Mouse (Mus musculus): ENCODE measurements at regions not wholly inside any gene's neighbourhood (a gene's known extent, or its start where the extent isn't known, plus 50 kb on each side); places are given as distances from the start of the nearest gene placed in this dataset.

DNA sequence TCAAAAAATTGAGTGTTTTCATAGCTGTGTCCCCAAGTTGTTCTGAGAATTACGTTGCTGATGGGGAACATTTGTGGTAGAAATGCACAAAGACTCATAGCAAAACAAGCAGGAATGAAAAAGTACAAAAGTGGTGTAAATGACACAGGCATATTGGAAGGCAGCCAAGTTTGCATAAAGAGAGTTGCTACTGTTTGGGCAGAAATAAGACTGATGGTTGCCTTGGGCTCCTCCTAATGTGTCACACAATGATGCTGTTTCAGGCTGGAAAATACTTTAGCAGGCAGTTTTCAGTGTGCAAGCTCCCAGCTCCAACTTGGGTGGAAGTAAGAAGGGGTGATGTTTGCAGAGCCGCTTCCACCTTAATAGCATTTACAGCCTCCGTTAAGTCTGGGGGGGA is 174.7 kb downstream of the Lnpk start:
- Histone ChIP-seq H3K9ac (ENCODE audit: insufficient read depth, low read depth) (no peak overlapping the region), H3K36me3 (replicated peaks in 1 of 2; ENCODE audit: control insufficient read depth in 1 of 2, insufficient read depth in 1 of 2, low read length in 1 of 2) (no peaks in the 10 kb centered on the region), H3K27me3 (replicated peaks) (no peaks in the 10 kb centered on the region), H3K4me2 (ENCODE audit: insufficient read depth, low read depth, poor library complexity, severe bottlenecking) (no peak overlapping the region), H3K4me3 (replicated peaks in 1 of 3; ENCODE audit: low read depth in 2 of 3, low read length in 2 of 3, poor library complexity in 1 of 3) (no peak overlapping the region), H3K4me1 (ENCODE audit: control insufficient read depth in 1 of 2, insufficient read depth in 2 of 2) (peaks cover 0 to 5% of the 10 kb centered on the region in 2 experiments; a peak in 1 of 4 replicates), H3K79me2 (replicated peaks; ENCODE audit: control insufficient read depth, extremely low read depth, insufficient read depth, poor library complexity, severe bottlenecking) (no peaks in the 10 kb centered on the region), H3K9me3 (replicated peaks; ENCODE audit: low read length) (no peaks in the 10 kb centered on the region), H3K27ac (ENCODE audit: insufficient read depth, low read depth) (no peak overlapping the region)
- DNase-seq (ENCODE audit: extremely low read depth) = no peak
- TF ChIP-seq TBP (conservative IDR thresholded peaks at IDR 0.05; ENCODE audit: low read depth, low read length) (no peak), SMC3 (IDR thresholded peaks at IDR 0.05; ENCODE audit: low read depth, low read length) (no peak), MAFK (IDR thresholded peaks at IDR 0.05; ENCODE audit: insufficient replicate concordance, low read length) (no peak), ZKSCAN1 (IDR thresholded peaks at IDR 0.05; ENCODE audit: borderline replicate concordance, low read depth, low read length) (no peak), MEF2A (IDR thresholded peaks at IDR 0.05; ENCODE audit: borderline replicate concordance, low read depth, low read length) (no peak)
- dilution Hi-C loops (cut with MboI; ENCODE audit: extremely low pct_ligation_motif_present, extremely low pct_unique_long_range_greater_than_20kb, low sequenced_read_pairs) (no loop called here), in situ Hi-C loops (cut with MboI; ENCODE audit: low pct_ligation_motif_present, low pct_unique_long_range_greater_than_20kb, low sequenced_read_pairs) (no loop called here)

DNA sequence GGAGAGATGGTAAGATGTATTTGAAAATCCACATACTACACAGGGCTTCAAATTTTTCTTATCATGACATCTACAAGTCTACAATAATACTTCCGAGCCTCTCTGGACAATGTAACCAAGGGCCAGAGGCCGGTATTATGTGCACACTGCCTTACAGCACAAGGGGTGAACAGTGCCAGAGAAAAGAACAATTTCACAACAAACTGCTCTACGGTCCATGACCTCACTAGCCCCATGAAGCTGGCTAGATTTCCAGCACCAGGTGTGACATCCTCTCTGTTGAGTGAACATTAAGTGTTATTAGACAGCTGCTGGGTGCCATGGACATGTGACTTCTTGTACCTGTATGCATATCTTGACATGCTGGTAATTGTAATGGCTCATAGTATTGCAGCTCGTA is 188.2 kb downstream of the Lnpk start:
- dilution Hi-C loops (cut with MboI; ENCODE audit: extremely low pct_ligation_motif_present, extremely low pct_unique_long_range_greater_than_20kb, low sequenced_read_pairs) (no loop called here), in situ Hi-C loops (cut with MboI; ENCODE audit: low pct_ligation_motif_present, low pct_unique_long_range_greater_than_20kb, low sequenced_read_pairs) (no loop called here)
- Histone ChIP-seq H3K79me2 (replicated peaks; ENCODE audit: control insufficient read depth, extremely low read depth, insufficient read depth, poor library complexity, severe bottlenecking) (no peaks in the 10 kb centered on the region), H3K4me3 (replicated peaks in 1 of 3; ENCODE audit: low read depth in 2 of 3, low read length in 2 of 3, poor library complexity in 1 of 3) (no peak overlapping the region), H3K9me3 (replicated peaks; ENCODE audit: low read length) (no peaks in the 10 kb centered on the region), H3K27me3 (replicated peaks) (no peaks in the 10 kb centered on the region), H3K36me3 (replicated peaks in 1 of 2; ENCODE audit: control insufficient read depth in 1 of 2, insufficient read depth in 1 of 2, low read length in 1 of 2) (no peaks in the 10 kb centered on the region), H3K9ac (ENCODE audit: insufficient read depth, low read depth) (no peak overlapping the region), H3K4me2 (ENCODE audit: insufficient read depth, low read depth, poor library complexity, severe bottlenecking) (no peak overlapping the region), H3K27ac (ENCODE audit: insufficient read depth, low read depth) (no peak overlapping the region), H3K4me1 (ENCODE audit: control insufficient read depth in 1 of 2, insufficient read depth in 2 of 2) (peaks cover 3 to 11% of the 10 kb centered on the region in 2 experiments; a peak in 3 of 4 replicates)
- TF ChIP-seq CTCF (conservative IDR thresholded peaks at IDR 0.05 in 1 of 2, IDR thresholded peaks at IDR 0.05 in 1 of 2; ENCODE audit: low read depth in 2 of 2, low read length in 2 of 2) (no peak), MAFK (IDR thresholded peaks at IDR 0.05; ENCODE audit: insufficient replicate concordance, low read length) (no peak), RCOR1 (conservative IDR thresholded peaks at IDR 0.05; ENCODE audit: low read depth, low read length) (no peak), JUND (conservative IDR thresholded peaks at IDR 0.05; ENCODE audit: low read depth, low read length) (no peak), MAZ (IDR thresholded peaks at IDR 0.05; ENCODE audit: low read depth, low read length) (no peak), POLR2A (IDR thresholded peaks at IDR 0.05; ENCODE audit: low read depth, low read length) (no peak), ZMIZ1 (IDR thresholded peaks at IDR 0.05; ENCODE audit: low read depth, low read length) (no peak), NRF1 (IDR thresholded peaks at IDR 0.05; ENCODE audit: low read depth, low read length) (no peak), NELFE (IDR thresholded peaks at IDR 0.05; ENCODE audit: low read depth, low read length) (no peak), ZC3H11A (IDR thresholded peaks at IDR 0.05; ENCODE audit: low read depth, low read length) (no peak)
- DNase-seq (ENCODE audit: extremely low read depth) = no peak

DNA sequence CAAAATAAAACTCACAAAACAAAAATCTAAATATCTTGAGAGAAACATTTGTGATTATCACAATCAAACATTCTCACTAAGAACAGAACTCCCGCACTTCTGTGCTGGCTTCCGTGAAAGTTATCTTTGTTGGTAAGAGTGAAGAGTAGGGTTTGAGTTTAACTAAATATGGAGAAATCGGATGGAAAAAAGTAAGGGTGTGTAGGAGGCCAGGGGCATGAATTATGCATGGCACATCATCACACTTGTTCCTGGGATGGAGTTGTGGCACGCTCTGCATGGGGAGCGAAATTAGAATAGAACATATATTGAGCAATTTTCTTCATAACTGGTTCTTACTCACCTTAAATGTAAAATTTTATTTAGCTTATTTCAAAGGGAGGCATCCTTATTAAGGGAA is 191.2 kb downstream of the Lnpk start:
- H3K27ac ChIP-seq (ENCODE audit: insufficient read depth, low read depth) = no peak overlapping the region
- dilution Hi-C loops (cut with MboI; ENCODE audit: extremely low pct_ligation_motif_present, extremely low pct_unique_long_range_greater_than_20kb, low sequenced_read_pairs) = no loop called here
- no peaks in the 10 kb centered on the region for H3K9me3 ChIP-seq (replicated peaks; ENCODE audit: low read length)
- H3K4me2 ChIP-seq (ENCODE audit: insufficient read depth, low read depth, poor library complexity, severe bottlenecking) = no peak overlapping the region
- no peaks in the 10 kb centered on the region for H3K36me3 ChIP-seq (replicated peaks in 1 of 2; ENCODE audit: control insufficient read depth in 1 of 2, insufficient read depth in 1 of 2, low read length in 1 of 2)
- in situ Hi-C loops (cut with MboI; ENCODE audit: low pct_ligation_motif_present, low pct_unique_long_range_greater_than_20kb, low sequenced_read_pairs) = no loop called here
- H3K4me1 ChIP-seq (ENCODE audit: control insufficient read depth in 1 of 2, insufficient read depth in 2 of 2) = no peaks in the 10 kb centered on the region
- H3K27me3 ChIP-seq (replicated peaks) = no peaks in the 10 kb centered on the region
- TF ChIP-seq USF1 (IDR thresholded peaks at IDR 0.05; ENCODE audit: low read depth, low read length) (no peak), MYC (IDR thresholded peaks at IDR 0.05; ENCODE audit: low read depth, low read length) (no peak), GABPA (IDR thresholded peaks at IDR 0.05; ENCODE audit: insufficient replicate concordance, low read depth, low read length) (no peak), POLR2A (IDR thresholded peaks at IDR 0.05; ENCODE audit: low read depth, low read length) (no peak), ZNF384 (IDR thresholded peaks at IDR 0.05; ENCODE audit: low read depth, low read length) (no peak)
- DNase-seq (ENCODE audit: extremely low read depth) = no peak
- no peaks in the 10 kb centered on the region for H3K79me2 ChIP-seq (replicated peaks; ENCODE audit: control insufficient read depth, extremely low read depth, insufficient read depth, poor library complexity, severe bottlenecking)
- H3K4me3 ChIP-seq (replicated peaks in 1 of 3; ENCODE audit: low read depth in 2 of 3, low read length in 2 of 3, poor library complexity in 1 of 3) = no peak overlapping the region
- H3K9ac ChIP-seq (ENCODE audit: insufficient read depth, low read depth) = no peak overlapping the region
